Mouse (Mus musculus): ENCODE data around the gene Lgi4. TPM values are rescaled to one million over a fixed set of nuclear protein-coding genes. Genes with fewer than 3 reads are reported as not detected.

The Lgi4 gene
- total RNA-seq, 1 experiment from 2014 or later: not detected

DNA sequence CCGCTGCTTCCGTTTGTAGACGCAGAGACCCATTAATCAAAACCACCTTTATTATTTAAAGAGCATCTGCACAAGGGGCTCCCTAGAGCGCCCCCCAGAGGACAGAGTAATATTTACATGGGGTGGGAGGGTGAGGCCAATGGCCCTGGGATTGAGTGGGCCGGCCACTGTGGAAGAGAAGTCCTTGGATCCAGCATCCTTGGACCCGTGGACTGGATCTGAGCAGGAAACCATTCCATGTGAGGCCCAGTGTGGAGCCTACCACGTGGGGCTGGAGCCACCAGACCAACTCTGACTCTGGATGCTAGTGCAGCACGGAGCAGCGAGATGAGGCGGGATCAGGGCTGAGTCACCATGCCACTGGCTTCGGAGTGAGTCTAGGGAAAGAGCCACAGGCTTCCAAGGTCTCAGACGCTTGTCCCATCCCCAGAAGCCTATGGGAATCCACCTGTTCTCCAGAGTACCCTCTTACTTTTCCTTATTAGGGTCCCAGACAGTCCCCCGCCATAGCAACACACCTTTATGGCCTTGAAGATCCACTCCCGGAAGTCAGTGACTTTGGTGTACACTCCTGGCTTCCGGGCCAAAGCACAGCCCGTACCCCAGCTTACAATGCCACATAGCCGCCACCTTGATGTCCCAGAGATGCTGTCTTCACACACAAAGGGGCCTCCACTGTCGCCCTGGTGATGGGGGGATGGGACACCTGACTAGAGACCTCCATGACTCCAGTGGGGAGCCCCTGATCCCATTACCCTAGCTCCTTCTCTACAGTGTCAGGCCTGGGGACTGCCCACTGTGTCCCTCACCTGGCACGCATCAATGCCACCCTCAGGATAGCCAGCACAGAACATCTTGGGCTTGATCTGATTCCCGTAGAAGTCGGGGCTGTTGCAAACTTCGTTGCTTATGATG lies 39.8 kb downstream of the Lgi4 start:
- ATAC-seq (replicated peaks; ENCODE audit: low read depth, poor library complexity, severe bottlenecking): no peak

DNA sequence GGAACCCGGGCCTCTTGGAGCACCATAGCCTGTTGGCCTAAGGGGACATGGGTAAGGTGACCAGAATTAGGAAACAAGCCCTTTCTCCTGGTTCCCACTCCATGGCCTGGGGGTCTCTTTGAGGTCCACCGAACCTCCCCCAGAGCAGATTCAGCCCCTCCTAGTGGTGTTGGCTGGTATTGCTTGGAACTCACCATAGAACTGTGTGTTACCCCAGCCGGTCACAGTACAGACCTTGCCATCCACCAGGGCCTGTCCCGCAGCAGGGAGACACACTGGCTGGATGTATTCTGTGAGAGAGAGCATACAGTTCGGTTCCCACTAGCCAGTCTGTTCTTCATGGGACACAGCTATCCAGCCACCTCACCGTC lies 40.5 kb downstream of the Lgi4 start:
- ATAC-seq (replicated peaks; ENCODE audit: low read depth, poor library complexity, severe bottlenecking): no peak

DNA sequence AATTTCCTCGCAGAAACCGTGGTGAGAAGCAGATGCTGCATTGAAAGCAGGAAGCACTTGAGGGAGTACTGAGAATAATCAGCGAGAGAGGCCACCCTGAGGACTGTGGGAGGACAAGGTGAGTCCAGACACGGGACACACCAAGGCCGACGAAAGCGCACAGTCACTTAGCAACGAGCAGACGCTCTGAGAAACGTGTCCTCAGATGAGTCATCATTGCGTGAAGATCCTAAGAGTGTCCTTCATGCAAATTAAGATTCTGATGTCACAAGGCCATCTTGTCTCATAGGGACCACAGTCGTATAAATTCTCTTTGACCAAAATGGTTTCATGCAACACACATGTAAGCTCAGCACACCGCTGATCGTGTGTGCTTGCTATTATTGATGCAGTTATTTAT lies 41.6 kb downstream of the Lgi4 start:
- ATAC-seq (replicated peaks; ENCODE audit: low read depth, poor library complexity, severe bottlenecking): no peak

DNA sequence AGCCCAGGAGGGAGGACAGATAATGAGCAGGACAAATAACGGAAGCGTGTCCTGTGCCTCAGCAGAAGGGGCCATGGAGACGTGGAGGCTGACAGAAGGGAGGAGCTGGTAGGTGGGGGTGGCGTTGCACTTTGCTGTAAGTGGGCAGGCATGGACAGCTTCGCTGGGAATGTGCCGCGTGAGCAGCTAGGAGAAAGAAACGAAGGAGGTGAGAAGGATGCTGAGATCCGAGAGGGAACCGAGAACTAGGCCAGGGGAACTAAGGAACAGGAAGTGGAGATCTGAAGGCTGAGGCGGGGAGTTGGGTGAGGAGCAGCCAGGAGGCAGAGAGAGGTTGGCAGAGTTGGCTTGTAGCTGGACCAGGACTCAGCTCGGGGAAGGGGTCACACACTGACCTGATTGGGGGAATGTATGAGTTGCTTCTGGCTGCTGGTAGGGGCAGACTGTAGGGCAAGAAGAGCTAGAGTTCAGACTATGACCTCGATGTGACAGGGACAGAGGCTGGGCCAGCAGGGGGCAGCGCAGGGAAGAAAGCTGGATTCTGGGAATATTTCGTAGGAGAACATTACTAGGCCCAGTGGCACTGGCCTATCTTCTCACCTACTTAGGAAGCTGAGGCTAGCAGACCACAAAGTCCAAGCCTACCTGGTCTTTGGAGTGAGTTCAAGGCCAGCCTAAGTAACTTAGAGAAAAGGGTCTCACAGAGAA lies 46.1 kb downstream of the Lgi4 start:
- peak; percentile 48 for ATAC-seq (replicated peaks; ENCODE audit: low read depth, poor library complexity, severe bottlenecking)

DNA sequence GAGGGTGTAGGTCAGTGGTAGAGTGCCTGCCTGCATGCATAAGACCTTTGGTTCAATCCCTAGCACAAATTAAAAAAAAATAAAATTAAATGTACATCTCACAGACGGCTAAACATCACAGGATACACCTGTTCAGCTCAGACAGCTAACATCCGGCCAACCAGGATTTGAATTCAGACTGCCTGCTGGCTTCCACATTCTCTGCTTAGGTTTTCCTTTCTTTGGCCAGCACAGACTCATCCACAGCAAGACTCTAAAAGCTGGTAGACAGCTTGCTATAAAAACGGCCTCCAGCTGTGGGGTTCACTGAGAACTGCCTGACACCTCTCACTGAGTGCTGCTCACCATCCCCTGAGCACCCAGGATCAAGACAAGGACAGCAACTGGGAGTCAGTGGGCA lies 47.0 kb downstream of the Lgi4 start:
- ATAC-seq (replicated peaks; ENCODE audit: low read depth, poor library complexity, severe bottlenecking): no peak

DNA sequence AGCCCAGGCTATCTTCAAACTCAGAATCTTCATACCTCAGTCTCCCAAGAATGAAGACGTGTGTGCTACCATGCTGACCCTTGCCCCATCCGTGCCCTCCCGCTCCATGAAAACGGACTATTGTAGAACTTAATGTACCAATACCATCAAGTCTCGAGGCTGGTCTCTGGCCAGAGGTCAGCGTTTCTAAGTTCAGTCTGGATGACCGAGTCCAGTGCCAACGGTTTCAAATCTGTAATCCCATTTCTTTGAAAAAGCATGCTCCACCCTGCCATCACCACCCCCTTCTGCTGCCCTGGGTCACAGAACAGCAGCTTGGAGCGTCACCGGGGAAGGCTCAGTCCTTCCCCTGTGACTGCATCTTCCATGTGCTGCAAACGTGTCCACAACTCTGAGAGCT lies 48.6 kb downstream of the Lgi4 start:
- ATAC-seq (replicated peaks; ENCODE audit: low read depth, poor library complexity, severe bottlenecking): no peak

DNA sequence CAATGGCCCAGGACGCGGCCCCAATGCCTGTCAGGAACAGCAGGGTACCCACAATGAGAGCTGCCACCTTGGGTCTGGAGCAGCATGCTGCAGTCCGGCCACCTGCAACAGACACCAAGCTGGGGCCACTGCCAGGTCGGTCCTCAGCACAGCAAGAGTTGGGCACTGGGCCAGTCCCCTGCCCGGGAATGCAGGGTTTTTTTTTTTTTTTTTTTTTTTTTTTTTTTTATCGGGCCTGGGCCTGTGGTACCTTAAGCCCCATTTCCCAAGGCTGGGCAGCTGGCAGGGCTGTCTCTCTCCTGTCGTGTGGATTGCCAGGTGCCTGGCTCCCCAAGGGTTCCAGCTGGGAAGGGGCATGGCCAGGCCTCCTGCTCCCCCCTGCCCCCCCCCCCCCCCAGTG lies 49.9 kb downstream of the Lgi4 start:
- no peak for ATAC-seq (replicated peaks; ENCODE audit: low read depth, poor library complexity, severe bottlenecking)

DNA sequence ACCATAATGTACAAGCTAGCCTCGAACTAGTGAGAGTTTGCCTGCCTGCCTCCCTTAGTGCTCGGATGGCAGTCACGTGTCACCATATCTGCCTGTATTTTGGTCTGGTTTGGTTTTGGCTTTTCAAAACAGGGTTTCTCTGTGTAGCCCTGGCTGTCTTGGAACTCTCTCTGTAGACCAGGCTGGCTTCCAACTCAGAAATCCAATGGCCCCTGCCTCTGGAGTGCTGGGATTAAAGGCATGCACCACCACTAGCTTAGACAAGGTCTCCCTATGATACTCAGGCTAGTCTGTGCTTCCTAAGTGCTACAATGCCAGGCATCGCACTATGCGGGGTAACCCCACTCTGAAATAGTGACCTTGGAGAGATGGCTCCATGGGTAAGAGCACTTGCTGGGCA lies 50.7 kb downstream of the Lgi4 start:
- ATAC-seq (replicated peaks; ENCODE audit: low read depth, poor library complexity, severe bottlenecking): no peak

DNA sequence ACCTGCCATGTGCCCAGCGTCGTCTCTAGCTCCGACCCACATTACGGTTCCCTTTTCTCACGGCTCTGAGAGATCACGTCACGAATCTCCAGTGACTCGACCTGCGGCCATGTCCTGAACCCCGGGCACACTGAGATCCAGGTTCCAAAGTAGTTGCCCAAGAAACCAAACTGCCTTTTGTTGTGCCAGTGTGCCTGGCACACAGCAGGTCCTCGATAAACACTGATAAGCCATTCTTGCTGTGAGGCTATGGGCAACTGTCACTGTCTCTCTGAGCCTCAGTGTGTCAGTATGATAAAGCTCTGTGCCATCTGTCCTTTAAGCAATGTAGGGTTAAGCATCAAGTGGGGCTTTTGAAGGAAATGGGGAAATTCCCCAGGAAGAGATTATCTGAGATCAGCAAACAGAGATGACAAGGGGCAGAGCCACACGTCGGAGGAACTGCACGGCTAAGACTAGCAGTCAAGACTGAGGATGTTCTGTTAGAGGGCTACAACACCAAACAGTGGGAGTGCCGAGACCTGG lies 51.8 kb downstream of the Lgi4 start:
- peak; percentile 51 for ATAC-seq (replicated peaks; ENCODE audit: low read depth, poor library complexity, severe bottlenecking)

DNA sequence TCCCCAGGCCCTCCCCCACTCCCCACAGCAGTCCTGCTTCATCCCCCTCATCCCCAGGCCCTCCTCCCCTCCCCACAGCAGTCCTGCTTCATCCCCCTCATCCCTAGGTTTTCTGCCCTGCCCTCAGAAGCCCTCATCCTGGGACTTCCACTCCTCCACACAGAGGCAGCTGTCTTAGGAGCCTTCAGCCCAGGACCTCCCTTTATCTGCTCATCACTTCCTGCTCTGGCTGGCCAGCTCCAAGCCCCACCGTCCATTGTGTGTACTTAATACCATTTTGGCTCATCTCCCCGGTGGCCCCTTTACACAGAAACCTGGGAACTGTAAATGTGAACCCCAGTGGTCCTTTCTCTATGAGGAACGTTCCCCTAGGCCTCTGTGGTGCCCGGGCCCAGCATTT lies 52.9 kb downstream of the Lgi4 start:
- no peak for ATAC-seq (replicated peaks; ENCODE audit: low read depth, poor library complexity, severe bottlenecking)

DNA sequence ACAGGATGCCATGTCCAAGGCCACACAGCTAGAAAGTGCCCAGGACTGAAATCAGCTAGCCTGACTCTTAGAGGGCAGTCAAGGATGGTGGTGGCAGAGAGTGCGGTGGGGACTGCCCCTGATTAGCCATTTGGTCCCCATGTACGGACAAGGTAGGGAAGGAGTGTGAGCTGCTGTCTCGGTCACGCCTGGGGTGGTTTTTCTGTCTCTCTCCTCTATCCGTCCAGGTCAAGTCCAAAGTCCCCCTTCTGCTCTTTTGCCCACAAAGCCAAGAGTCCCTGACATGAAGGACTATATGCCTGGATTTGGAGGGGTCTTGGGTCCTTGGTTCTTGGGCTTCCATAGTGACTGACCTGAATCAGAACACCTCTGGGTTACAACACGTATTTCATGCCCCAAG lies 54.7 kb downstream of the Lgi4 start:
- no peak for ATAC-seq (replicated peaks; ENCODE audit: low read depth, poor library complexity, severe bottlenecking)

DNA sequence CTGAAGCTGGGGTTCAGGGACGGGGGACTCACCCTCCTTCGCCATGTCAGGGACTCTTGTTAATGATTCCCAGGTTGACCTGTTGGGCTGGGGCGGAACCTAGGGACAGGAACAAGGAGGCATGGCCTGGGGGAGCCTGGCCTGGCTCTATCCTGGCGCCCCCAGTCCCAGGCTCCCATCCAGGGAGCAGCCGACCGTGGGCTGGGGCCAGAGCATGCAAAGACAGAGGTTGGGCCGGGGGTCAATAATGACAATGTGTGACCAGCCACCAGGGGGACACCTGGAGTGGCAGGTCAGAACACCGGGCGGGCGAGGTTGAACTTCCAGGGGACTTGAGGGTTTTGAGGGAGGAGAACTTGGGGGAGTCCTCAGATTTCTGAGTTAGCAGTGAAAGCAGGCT lies 55.5 kb downstream of the Lgi4 start:
- ATAC-seq (replicated peaks; ENCODE audit: low read depth, poor library complexity, severe bottlenecking): no peak

DNA sequence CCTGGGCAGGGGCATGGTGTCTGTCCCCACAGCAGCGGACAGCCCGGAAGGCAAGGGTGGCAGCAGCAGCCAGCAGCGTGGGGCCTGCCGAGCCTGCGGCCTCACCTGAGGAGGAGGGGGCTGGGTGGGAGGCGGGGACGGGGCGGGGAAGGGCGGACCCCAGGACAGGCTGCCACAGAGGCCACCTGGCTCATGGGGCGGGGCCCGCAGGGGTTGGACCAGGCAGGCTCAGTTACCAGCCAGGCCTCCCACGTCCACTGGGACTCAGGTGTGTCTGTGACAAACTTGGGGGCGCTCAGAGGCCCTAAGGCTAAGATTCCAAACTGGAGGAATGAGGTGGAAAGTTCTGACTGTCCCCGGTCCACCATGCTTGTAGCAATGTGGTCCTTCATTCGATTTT lies 56.0 kb downstream of the Lgi4 start, which contains the start of gene Hpn:
Hpn (minus strand) TSS at position 109 of the 400 bp plus-strand sequence.
- ATAC-seq (replicated peaks; ENCODE audit: low read depth, poor library complexity, severe bottlenecking): no peak

DNA sequence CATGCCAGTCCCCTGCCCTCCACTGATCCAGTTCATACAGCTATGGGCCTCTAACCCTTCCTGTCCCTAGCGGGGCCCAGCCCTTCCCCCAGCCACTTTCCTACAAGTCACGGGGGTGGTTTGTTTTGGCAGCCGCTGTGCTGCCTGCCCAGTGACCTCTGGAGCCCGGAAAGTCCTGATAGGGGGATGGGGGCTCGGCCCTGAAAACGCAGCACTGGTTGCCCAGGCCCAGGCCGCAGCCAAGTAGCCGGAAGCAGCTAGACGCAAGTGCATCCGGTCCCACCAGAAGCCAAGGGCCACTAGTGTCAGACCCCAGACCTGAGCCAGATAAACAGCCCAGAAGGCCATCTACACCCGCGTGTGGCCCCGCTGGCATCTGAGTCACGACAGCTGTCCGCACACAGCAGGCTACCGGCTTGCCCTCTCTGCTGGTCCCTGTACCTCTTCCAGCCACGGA lies 56.5 kb downstream of the Lgi4 start:
- peak; percentile 57 for ATAC-seq (replicated peaks; ENCODE audit: low read depth, poor library complexity, severe bottlenecking)

DNA sequence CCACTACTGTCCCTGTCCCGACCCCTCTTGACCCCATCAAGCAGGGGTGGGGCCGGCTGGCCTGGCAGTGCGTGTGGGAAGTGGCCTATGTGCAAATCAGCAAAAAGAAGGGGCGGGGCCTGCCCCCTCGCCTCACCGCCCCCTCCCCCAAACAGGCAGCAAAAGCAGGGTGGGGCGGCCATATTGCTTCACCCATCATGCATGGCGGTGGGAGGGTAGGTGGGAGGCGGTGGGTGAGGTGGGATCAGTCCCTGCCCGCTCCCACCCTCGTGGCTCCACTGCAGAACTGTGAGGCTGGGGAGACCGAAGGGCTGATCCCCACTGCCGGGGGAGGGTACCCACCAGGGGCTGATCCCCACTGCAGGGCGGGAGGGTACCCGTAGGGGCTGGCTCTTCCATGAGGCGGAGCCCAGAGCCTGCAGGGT lies 57.6 kb downstream of the Lgi4 start:
- ATAC-seq (replicated peaks; ENCODE audit: low read depth, poor library complexity, severe bottlenecking): no peak

DNA sequence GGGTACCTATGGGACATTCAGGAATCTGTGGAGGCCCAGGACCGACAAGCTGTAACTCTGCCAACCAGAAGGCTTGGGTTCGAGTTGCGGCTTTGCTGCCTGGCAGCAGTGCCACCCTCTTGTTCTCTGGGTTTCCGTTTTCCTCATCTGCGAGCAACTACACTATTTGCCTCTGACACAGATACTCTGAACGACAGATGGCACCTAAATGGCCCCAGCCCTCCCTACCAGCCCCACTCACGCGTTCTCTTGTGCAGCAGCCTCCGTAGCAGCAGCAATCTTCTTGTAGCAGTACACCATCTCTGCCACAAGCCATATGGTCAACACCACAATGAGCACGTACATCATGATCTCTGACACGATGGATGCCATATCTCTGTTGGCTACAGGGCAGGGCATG lies 58.3 kb downstream of the Lgi4 start:
- no peak for ATAC-seq (replicated peaks; ENCODE audit: low read depth, poor library complexity, severe bottlenecking)

DNA sequence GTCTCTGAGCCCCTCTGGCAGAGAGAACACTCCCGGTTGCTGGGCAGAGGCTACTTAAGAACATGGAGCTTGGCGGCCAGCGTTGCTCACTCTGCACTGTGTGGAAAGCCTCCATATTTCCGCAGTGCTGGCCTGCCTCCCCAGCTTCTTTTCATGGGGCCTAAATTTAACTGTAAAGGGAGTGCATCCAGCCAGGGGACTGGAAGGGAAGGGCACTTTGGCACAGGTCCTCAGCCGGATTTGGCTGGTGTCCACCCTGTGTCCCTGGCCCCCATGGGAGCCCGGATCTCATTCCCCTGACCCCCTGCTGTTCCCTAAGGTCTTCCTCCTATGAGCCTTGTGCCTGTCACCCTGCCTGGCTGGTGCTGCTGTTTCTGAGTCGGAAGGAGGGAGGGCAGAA lies 59.3 kb downstream of the Lgi4 start:
- no peak for ATAC-seq (replicated peaks; ENCODE audit: low read depth, poor library complexity, severe bottlenecking)

DNA sequence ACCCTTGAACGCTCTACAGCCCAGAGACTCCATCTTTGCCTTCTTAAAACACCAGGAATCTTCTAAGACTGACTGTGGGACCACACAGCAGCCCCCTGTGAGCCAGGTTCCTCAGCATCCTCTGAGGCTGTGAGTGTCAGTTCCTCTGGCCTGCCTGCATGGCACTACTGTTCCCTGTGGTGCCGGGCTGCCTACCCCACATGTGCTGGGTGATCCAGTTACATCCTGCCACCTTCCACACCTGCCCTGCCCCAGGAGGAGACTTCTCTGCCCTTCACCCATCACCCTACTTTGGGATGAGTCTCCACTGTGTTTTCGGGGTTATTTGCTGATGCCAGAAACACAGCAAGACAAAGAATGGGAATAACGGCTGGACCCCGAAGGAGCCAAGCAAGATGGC lies 60.4 kb downstream of the Lgi4 start:
- ATAC-seq (replicated peaks; ENCODE audit: low read depth, poor library complexity, severe bottlenecking): no peak

All from common myeloid progenitor, adult 5-6 weeks (primary cell).